Mouse (Mus musculus): Measurements from ENCODE around the gene Ankar.

DNA sequence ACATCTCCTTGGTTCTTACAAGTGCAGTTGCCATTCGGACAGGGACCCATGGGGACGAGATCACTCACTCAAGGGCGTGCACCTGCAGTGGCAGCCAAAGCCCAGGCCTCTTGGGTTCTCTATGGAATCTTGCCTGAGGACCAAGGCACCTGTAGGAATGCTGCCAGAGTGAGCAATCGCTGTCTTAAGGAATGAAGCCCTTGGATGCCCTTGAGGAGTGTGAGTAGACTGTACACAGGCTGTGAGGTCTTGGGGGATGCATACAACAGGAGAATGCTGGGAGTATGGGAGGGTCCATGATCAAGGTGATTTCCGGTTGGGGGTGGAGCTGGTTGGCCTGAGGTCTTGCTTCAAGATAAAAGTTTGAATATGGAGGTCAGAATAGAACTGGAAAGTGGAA is 41.0 kb upstream of the Ankar start:
- TF ChIP-seq POLR2A (IDR thresholded peaks at IDR 0.05; ENCODE audit: control insufficient read depth, low read depth, low read length): no peak
- no peak for TF ChIP-seq CTCF (IDR thresholded peaks at IDR 0.05; ENCODE audit: control insufficient read depth, insufficient read depth, insufficient replicate concordance, low read depth, low read length)

Measured in testis, adult 2 months (tissue).